Mouse (Mus musculus) heart, embryonic 11.5 days (tissue): ENCODE measurements around the gene Bdkrb2. TPM values are rescaled to one million over a fixed set of nuclear protein-coding genes. Genes with fewer than 3 reads are reported as not detected.

Experiments
- ATAC-seq: fragments of 200-750 bp; cut with Nextera tagmentation; replicated peaks from 2 replicates; pipeline ENCODE4 v1.8.0; 2017; ENCODE audit warnings: moderate library complexity; ENCODE audit not compliant: insufficient number of reproducible peaks, low FRiP score, low TSS enrichment
- H3K27ac ChIP-seq: fragments of 300-500 bp; sonication (generic); 2 replicates; pipeline ENCODE4 v1.5.1; 2014; ENCODE audit warnings: mild to moderate bottlenecking, low read depth, low read length
- H3K27me3 ChIP-seq: fragments of 300-500 bp; sonication (generic); 2 replicates; pipeline ENCODE4 v1.6.1; 2014; ENCODE audit warnings: mild to moderate bottlenecking, low read length, mixed read lengths; ENCODE audit not compliant: control insufficient read depth, insufficient read depth
- H3K36me3 ChIP-seq: fragments of 300-500 bp; sonication (generic); 2 replicates; pipeline ENCODE4 v1.6.1; 2014; ENCODE audit warnings: mild to moderate bottlenecking, low read length, moderate library complexity, mixed read lengths; ENCODE audit not compliant: control insufficient read depth, insufficient read depth
- H3K4me1 ChIP-seq: fragments of 300-500 bp; sonication (generic); 2 replicates; pipeline ENCODE4 v1.6.1; 2014; ENCODE audit warnings: low read length; ENCODE audit not compliant: control insufficient read depth, insufficient read depth
- H3K4me2 ChIP-seq: fragments of 300-500 bp; sonication (generic); 2 replicates; pipeline ENCODE4 v1.6.1; 2014; ENCODE audit warnings: mild to moderate bottlenecking, moderate library complexity
- H3K4me3 ChIP-seq: fragments of 300-500 bp; sonication (generic); 2 replicates; pipeline ENCODE4 v1.5.1; 2014; ENCODE audit warnings: low read depth, low read length
- H3K9ac ChIP-seq: fragments of 300-500 bp; sonication (generic); 2 replicates; pipeline ENCODE4 v1.6.1; 2014; ENCODE audit warnings: mild to moderate bottlenecking, low read depth, low read length, moderate library complexity
- H3K9me3 ChIP-seq: fragments of 300-500 bp; sonication (generic); replicated peaks from 2 replicates; pipeline ENCODE4 v1.6.1; 2016; ENCODE audit warnings: low read length; ENCODE audit not compliant: control insufficient read depth
- WGBS: fragments of 180-500 bp; shearing (Covaris S2); extraction: QIAGEN DNeasy Blood & Tissue Kit; methylation state at CpG from one replicate; pipeline ENCODE4 v1.1.7; 2014; ENCODE audit not compliant: insufficient replicate concordance; 5-methylcytosine and 5-hydroxymethylcytosine counted together
- polyA plus RNA-seq: library from polyadenylated mRNA; unstranded; fragments of >200 nt; fragmentation: Nextera tagmentation; extraction: Ambion mirVana; gene quantifications from 2 replicates; pipeline ENCODE4 v1.2.1, GENCODE M21; 2014

Bdkrb2 gene
- polyA plus RNA-seq, 1 experiment from 2014 or later, result 0.42 TPM

- no peak overlapping the region for H3K4me2 ChIP-seq
- H3K27ac ChIP-seq, result no peak overlapping the region
- no peak overlapping the region for H3K9ac ChIP-seq
- no peak for ATAC-seq
- no peak overlapping the region for H3K4me3 ChIP-seq
- H3K9me3 ChIP-seq, result no peaks in the 10 kb centered on the region
- H3K36me3 ChIP-seq, result no peaks in the 10 kb centered on the region
- 86% methylated on average over 11 of the region's 11 CpGs for WGBS
- no peaks in the 10 kb centered on the region for H3K27me3 ChIP-seq
- no peaks in the 10 kb centered on the region for H3K4me1 ChIP-seq
These were observed 40.9 kb downstream of the Bdkrb2 start for GRCm38 (mm10) chr12:105603904-105604303.

- no peaks in the 10 kb centered on the region for H3K36me3 ChIP-seq
- no peaks in the 10 kb centered on the region for H3K9me3 ChIP-seq
- no peak overlapping the region for H3K4me2 ChIP-seq
- H3K4me1 ChIP-seq, result no peaks in the 10 kb centered on the region
- ATAC-seq, result no peak
- no peaks in the 10 kb centered on the region for H3K27me3 ChIP-seq
- H3K4me3 ChIP-seq, result no peak overlapping the region
- H3K27ac ChIP-seq, result no peak overlapping the region
- WGBS, result 37% methylated on average over 8 of the region's 8 CpGs
- H3K9ac ChIP-seq, result no peak overlapping the region
These were observed 42.2 kb downstream of the Bdkrb2 start for GRCm38 (mm10) chr12:105605212-105605611.

GRCm38 (mm10) chr12:105606881-105607280 is 43.9 kb downstream of the Bdkrb2 start:
- H3K27me3 ChIP-seq, result no peaks in the 10 kb centered on the region
- no peak overlapping the region for H3K4me3 ChIP-seq
- 67% methylated on average over 4 of the region's 4 CpGs for WGBS
- no peak overlapping the region for H3K4me2 ChIP-seq
- no peak overlapping the region for H3K27ac ChIP-seq
- no peaks in the 10 kb centered on the region for H3K36me3 ChIP-seq
- no peak for ATAC-seq
- no peak overlapping the region for H3K9ac ChIP-seq
- H3K9me3 ChIP-seq, result no peaks in the 10 kb centered on the region
- H3K4me1 ChIP-seq, result no peaks in the 10 kb centered on the region

GRCm38 (mm10) chr12:105611045-105611444 is 48.0 kb downstream of the Bdkrb2 start:
- H3K27me3 ChIP-seq, result no peaks in the 10 kb centered on the region
- no peak overlapping the region for H3K9ac ChIP-seq
- H3K9me3 ChIP-seq, result no peaks in the 10 kb centered on the region
- ATAC-seq, result no peak
- no peaks in the 10 kb centered on the region for H3K36me3 ChIP-seq
- 87% methylated on average over 2 of the region's 2 CpGs for WGBS
- no peak overlapping the region for H3K4me2 ChIP-seq
- peaks cover 3% of the 10 kb centered on the region; the same call in 1 of the 2 replicates for H3K4me1 ChIP-seq
- no peak overlapping the region for H3K27ac ChIP-seq
- H3K4me3 ChIP-seq, result no peak overlapping the region

GRCm38 (mm10) chr12:105611748-105612147 is 48.7 kb downstream of the Bdkrb2 start:
- Histone ChIP-seq H3K27me3 (no peaks in the 10 kb centered on the region), H3K9ac (no peak overlapping the region), H3K4me1 (peaks cover 3% of the 10 kb centered on the region; the same call in 1 of the 2 replicates), H3K36me3 (peaks cover 4% of the 10 kb centered on the region; the same call in 1 of the 2 replicates), H3K4me3 (no peak overlapping the region), H3K4me2 (no peak overlapping the region), H3K9me3 (no peaks in the 10 kb centered on the region), H3K27ac (no peak overlapping the region)
- no peak for ATAC-seq
- 15% methylated on average over 7 of the region's 7 CpGs for WGBS

GRCm38 (mm10) chr12:105613559-105613958 is 50.5 kb downstream of the Bdkrb2 start:
- Histone ChIP-seq H3K9me3 (no peaks in the 10 kb centered on the region), H3K4me2 (no peak overlapping the region), H3K4me3 (no peak overlapping the region), H3K9ac (no peak overlapping the region), H3K27ac (no peak overlapping the region), H3K36me3 (peaks cover 10% of the 10 kb centered on the region; the same call in 1 of the 2 replicates), H3K27me3 (no peaks in the 10 kb centered on the region), H3K4me1 (peaks cover 3% of the 10 kb centered on the region; the same call in 1 of the 2 replicates)
- ATAC-seq, result no peak
- 90% methylated on average over 10 of the region's 10 CpGs for WGBS

GRCm38 (mm10) chr12:105622048-105622447 is 59.0 kb downstream of the Bdkrb2 start:
- WGBS, result 94% methylated on average over 7 of the region's 7 CpGs
- ATAC-seq, result no peak
- H3K9ac ChIP-seq, result no peak overlapping the region

GRCm38 (mm10) chr12:105622981-105623539 is 60.0 kb downstream of the Bdkrb2 start:
- Histone ChIP-seq H3K27ac (no peak overlapping the region), H3K9ac (no peak overlapping the region), H3K4me1 (no peaks in the 10 kb centered on the region), H3K36me3 (peaks cover 31% of the 10 kb centered on the region), H3K9me3 (no peaks in the 10 kb centered on the region), H3K27me3 (no peaks in the 10 kb centered on the region), H3K4me3 (no peak overlapping the region), H3K4me2 (no peak overlapping the region)
- no peak for ATAC-seq
- WGBS, result 89% methylated on average over 12 of the region's 12 CpGs

More at GRCm38 (mm10) chr12:105622048-105622447, 59.0 kb downstream of the Bdkrb2 start:
- H3K4me3 ChIP-seq, result no peak overlapping the region
- no peak overlapping the region for H3K4me2 ChIP-seq
- H3K9me3 ChIP-seq, result no peaks in the 10 kb centered on the region
- peaks cover 33% of the 10 kb centered on the region for H3K36me3 ChIP-seq
- no peaks in the 10 kb centered on the region for H3K27me3 ChIP-seq
- no peak overlapping the region for H3K27ac ChIP-seq
- H3K4me1 ChIP-seq, result no peaks in the 10 kb centered on the region

- Histone ChIP-seq H3K4me1 (no peaks in the 10 kb centered on the region), H3K27ac (no peak overlapping the region), H3K36me3 (peaks cover 27% of the 10 kb centered on the region), H3K4me3 (no peak overlapping the region), H3K9me3 (no peaks in the 10 kb centered on the region), H3K4me2 (no peak overlapping the region), H3K27me3 (no peaks in the 10 kb centered on the region), H3K9ac (no peak overlapping the region)
- ATAC-seq, result no peak
- 63% methylated on average over 7 of the region's 7 CpGs for WGBS
These were observed 62.8 kb downstream of the Bdkrb2 start for GRCm38 (mm10) chr12:105625798-105626197.
